Mouse (Mus musculus) brain, embryonic 14.5 days (tissue): ENCODE results near the gene Scai. TPM values are rescaled to one million over a fixed set of nuclear protein-coding genes. Genes with fewer than 3 reads are reported as not detected.

Experiments used
- DNase-seq: peaks from one replicate; pipeline ENCODE4 v3.0.0-alpha.2; 2011; ENCODE audit warnings: low read depth
- CTCF ChIP-seq: fragments of 200-500 bp; IDR thresholded peaks from 2 replicates; pipeline ENCODE4 v1.5.1; 2012; ENCODE audit warnings: inconsistent platforms, mild to moderate bottlenecking, moderate library complexity, borderline replicate concordance; ENCODE audit not compliant: insufficient read depth, insufficient read length; ENCODE audit errors: extremely low read depth
- POLR2A ChIP-seq: fragments of 200-500 bp; IDR thresholded peaks from 2 replicates; pipeline ENCODE4 v1.6.1; 2012; ENCODE audit warnings: mild to moderate bottlenecking, inconsistent platforms, borderline replicate concordance; ENCODE audit not compliant: poor library complexity, insufficient read depth, insufficient read length, severe bottlenecking; ENCODE audit errors: extremely low read depth
- polyA plus RNA-seq: library from polyadenylated mRNA; depleted of rRNA; stranded (reverse); fragments of >200 nt; gene quantifications from 2 replicates; pipeline ENCODE4 v1.2.3, GENCODE M21; 2012; rRNA removed

The Scai gene
- polyA plus RNA-seq, 1 experiment: 15.9 TPM

DNA sequence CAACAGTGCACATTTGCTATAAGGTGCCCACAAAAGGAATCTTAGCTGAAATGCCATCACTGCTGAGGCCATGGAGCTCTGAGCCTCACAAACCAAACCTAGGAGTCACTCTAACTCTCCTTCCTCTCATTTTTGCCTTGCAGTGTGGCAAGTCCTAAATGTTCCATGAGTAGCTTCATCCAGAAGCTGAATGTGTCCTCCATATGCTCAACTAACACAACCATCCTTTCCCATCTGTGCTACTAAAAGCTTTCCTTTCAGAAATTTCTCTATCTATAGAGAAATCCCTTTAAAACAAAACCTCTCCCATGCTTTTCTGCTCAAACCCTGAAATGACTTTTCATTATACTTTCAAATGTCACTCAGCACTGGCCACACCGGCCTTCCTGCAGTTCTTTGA lies 158.9 kb downstream of the Scai start:
- TF ChIP-seq CTCF: no peak
- TF ChIP-seq POLR2A: no peak
- no peak for DNase-seq

DNA sequence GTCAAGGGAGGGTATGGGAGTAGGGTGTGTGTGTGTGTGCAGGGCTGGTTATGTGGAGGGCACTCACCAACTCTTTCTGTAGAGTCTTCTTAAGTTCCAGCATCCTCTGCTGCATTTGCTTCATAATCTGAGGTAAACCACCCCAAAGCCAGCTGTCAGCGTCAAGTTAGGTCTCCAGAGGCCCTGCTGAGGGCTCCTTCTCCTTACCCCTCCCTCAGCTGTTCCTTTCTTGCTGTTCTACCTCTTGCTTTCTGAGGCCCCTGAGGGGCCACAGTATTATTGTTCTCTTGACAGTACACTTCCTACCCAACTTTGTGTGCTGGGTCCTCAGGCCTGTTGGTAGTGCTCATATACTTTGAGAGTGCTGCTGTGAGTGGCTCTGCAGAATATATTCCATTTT lies 170.5 kb downstream of the Scai start:
- DNase-seq: no peak
- no peak for TF ChIP-seq POLR2A
- TF ChIP-seq CTCF: no peak

DNA sequence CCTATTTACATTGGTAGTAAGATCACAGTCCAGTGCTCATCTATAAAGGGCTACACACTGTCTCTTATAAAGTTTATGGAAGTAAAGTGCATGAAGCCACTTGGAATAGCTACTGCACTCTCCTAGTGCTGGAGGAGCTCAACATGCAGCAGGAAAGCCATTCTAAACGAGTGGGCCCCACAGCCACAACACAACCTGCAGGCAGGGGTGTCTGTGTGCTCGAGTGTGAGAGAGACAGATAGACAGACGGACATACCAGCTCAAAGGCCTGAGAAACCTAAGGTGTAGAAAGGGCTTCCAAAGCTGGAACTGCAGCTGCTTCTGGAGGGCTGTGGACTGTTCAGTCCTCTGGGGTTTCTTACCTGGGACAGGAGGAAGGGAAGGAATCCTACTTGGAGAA lies 174.0 kb downstream of the Scai start:
- DNase-seq: no peak
- TF ChIP-seq POLR2A: no peak
- no peak for TF ChIP-seq CTCF

Other genes with a start within 250 kb of the Scai start
- gene Wdr38, start 193.3 kb downstream of the Scai start, polyA plus RNA-seq: 1.2 and 1.4 TPM in 2 replicates
- 69.9 and 74.3 TPM in 2 replicates for gene Arpc5l, start 185.4 kb downstream of the Scai start, polyA plus RNA-seq
- gene Rpl35, start 185.1 kb downstream of the Scai start, polyA plus RNA-seq: 432 and 443 TPM in 2 replicates
- gene Golga1, start 125.2 kb downstream of the Scai start, polyA plus RNA-seq: 37.9 and 48.5 TPM in 2 replicates
- gene Ppp6c, start 35.7 kb upstream of the Scai start, polyA plus RNA-seq: 50.7 and 53.1 TPM in 2 replicates